In the genomic region with DNA sequence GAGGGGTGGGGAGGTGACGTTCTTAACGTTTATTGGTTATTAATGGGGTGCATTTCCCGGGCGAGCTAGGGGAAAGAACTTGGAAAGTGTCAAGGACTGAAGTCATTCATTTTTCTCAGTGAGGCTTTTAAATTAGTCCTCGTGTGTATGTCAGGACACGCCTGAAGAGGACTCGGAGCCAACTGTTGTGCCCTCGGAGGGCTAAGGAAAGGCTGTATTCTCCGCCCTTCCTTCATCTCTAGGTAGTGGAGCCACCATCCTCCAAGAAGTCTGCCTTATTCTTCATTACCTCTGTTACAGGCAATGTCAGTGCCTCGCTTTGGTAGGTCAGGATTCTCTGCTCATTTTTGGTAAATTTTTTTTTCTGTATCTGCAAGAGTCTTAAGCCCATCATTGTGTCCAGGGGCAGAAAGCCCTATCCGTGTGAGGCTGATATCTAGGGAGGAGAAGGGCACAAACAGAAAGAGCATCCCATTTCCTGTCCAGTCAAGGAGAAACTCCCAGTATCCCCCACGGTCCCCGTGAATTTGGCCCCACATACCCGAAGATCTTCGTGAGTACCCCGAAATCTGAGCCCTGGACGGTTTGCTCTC, we compare ENCODE assay signal across 8 mouse cellular contexts.
DNase-seq lines count a peak whose midpoint lies in the region; ATAC-seq lines count a peak whose summit lies in the region.

No protein-coding gene starts in this region.

- H3K9ac ChIP-seq in kidney, embryonic 14.5 days (ENCODE audit: low read depth, low read length), result peak overlapping the region; percentile 13; the same call in 1 of the 2 replicates
- 0 out of 2 replicates have a peak overlapping the region, but pooled peaks have one; percentile 22 for H3K9ac ChIP-seq in embryonic facial prominence, embryonic 12.5 days
- peak overlapping the region; percentile 54 for H3K9ac ChIP-seq in hindbrain, embryonic 14.5 days
- H3K9ac ChIP-seq in midbrain, embryonic 12.5 days (replicated peaks), result peak overlapping the region; percentile 25

- H3K27ac ChIP-seq in kidney, embryonic 14.5 days (ENCODE audit: low read depth, low read length), result no peak overlapping the region
- no peak overlapping the region for H3K27ac ChIP-seq in embryonic facial prominence, embryonic 12.5 days
- peak overlapping the region; percentile 29; the same call in 1 of the 2 replicates for H3K27ac ChIP-seq in hindbrain, embryonic 14.5 days
- H3K27ac ChIP-seq in midbrain, embryonic 12.5 days (replicated peaks), result no peak overlapping the region

- H3K4me1 ChIP-seq in kidney, embryonic 14.5 days (ENCODE audit: control insufficient read depth, insufficient read depth, low read length), result peaks cover 29% of the 10 kb centered on the region
- peaks cover 25% of the 10 kb centered on the region for H3K4me1 ChIP-seq in embryonic facial prominence, embryonic 12.5 days
- peaks cover 18% of the 10 kb centered on the region; the same call in 1 of the 2 replicates for H3K4me1 ChIP-seq in hindbrain, embryonic 14.5 days (replicated peaks; ENCODE audit: control insufficient read depth, insufficient read depth, low read length)
- H3K4me1 ChIP-seq in midbrain, embryonic 12.5 days, result peaks cover 17% of the 10 kb centered on the region

- H3K4me3 ChIP-seq in kidney, embryonic 14.5 days (ENCODE audit: low read length), result peak overlapping the region; percentile 29
- H3K4me3 ChIP-seq in embryonic facial prominence, embryonic 12.5 days, result peak overlapping the region; percentile 38
- peak overlapping the region; percentile 33 for H3K4me3 ChIP-seq in hindbrain, embryonic 14.5 days (replicated peaks; ENCODE audit: low read length)
- H3K4me3 ChIP-seq in midbrain, embryonic 12.5 days, result peak overlapping the region; percentile 44

- no peaks in the 10 kb centered on the region for H3K9me3 ChIP-seq in kidney, embryonic 14.5 days (ENCODE audit: control insufficient read depth, low read length)
- no peaks in the 10 kb centered on the region for H3K9me3 ChIP-seq in embryonic facial prominence, embryonic 12.5 days
- H3K9me3 ChIP-seq in hindbrain, embryonic 14.5 days (ENCODE audit: control insufficient read depth, low read length), result no peaks in the 10 kb centered on the region
- no peaks in the 10 kb centered on the region for H3K9me3 ChIP-seq in midbrain, embryonic 12.5 days

- no peaks in the 10 kb centered on the region for H3K36me3 ChIP-seq in kidney, embryonic 14.5 days (ENCODE audit: control insufficient read depth, insufficient read depth, low read length)
- H3K36me3 ChIP-seq in embryonic facial prominence, embryonic 12.5 days, result no peaks in the 10 kb centered on the region
- H3K36me3 ChIP-seq in hindbrain, embryonic 14.5 days (replicated peaks; ENCODE audit: control insufficient read depth, insufficient read depth), result no peaks in the 10 kb centered on the region
- no peaks in the 10 kb centered on the region for H3K36me3 ChIP-seq in midbrain, embryonic 12.5 days

- peak overlapping the region; percentile 51 for H3K4me2 ChIP-seq in kidney, embryonic 14.5 days (replicated peaks; ENCODE audit: low read depth, low read length)
- H3K4me2 ChIP-seq in embryonic facial prominence, embryonic 12.5 days (replicated peaks), result peak overlapping the region; percentile 53
- peak overlapping the region; percentile 65 for H3K4me2 ChIP-seq in hindbrain, embryonic 14.5 days (replicated peaks)
- peak overlapping the region; percentile 65 for H3K4me2 ChIP-seq in midbrain, embryonic 12.5 days (replicated peaks)

- DNase-seq in kidney, adult 8-10 months, result no peak
- no peak for DNase-seq in hindbrain, embryonic 14.5 days (ENCODE audit: low spot score)
- DNase-seq in adrenal gland, adult (ENCODE audit: inconsistent age in 2 of 2, low spot score in 1 of 2), result no peak
- no peak for DNase-seq in ovary, postnatal 10 days (ENCODE audit: low spot score)

- no peak for ATAC-seq in kidney, embryonic 14.5 days (ENCODE audit: low FRiP score, low TSS enrichment)
- ATAC-seq in embryonic facial prominence, embryonic 12.5 days (ENCODE audit: insufficient number of reproducible peaks, insufficient read depth, low FRiP score, low TSS enrichment), result peak; percentile 13; the same call in 1 of the 2 replicates
- ATAC-seq in hindbrain, embryonic 14.5 days (ENCODE audit: low FRiP score), result peak; percentile 35; the same call in 1 of the 2 replicates
- peak; percentile 63 for ATAC-seq in midbrain, embryonic 12.5 days (ENCODE audit: low FRiP score, low read depth)
- no peak for ATAC-seq in megakaryocyte-erythroid progenitor cell, adult 5-6 weeks (replicated peaks; ENCODE audit: low FRiP score, low TSS enrichment, poor library complexity, severe bottlenecking)

- WGBS in kidney, embryonic 14.5 days, result 3% methylated on average over 17 of the region's 17 CpGs
- WGBS in embryonic facial prominence, embryonic 12.5 days, result 2% methylated on average over 17 of the region's 17 CpGs
- under 1% methylated on average over 17 of the region's 17 CpGs for WGBS in hindbrain, embryonic 14.5 days
- 1% methylated on average over 17 of the region's 17 CpGs for WGBS in midbrain, embryonic 12.5 days

- no peaks in the 10 kb centered on the region for H3K27me3 ChIP-seq in kidney, embryonic 14.5 days (ENCODE audit: control insufficient read depth, insufficient read depth, low read length)
- H3K27me3 ChIP-seq in embryonic facial prominence, embryonic 12.5 days, result no peaks in the 10 kb centered on the region
- H3K27me3 ChIP-seq in hindbrain, embryonic 14.5 days (ENCODE audit: control insufficient read depth, insufficient read depth, low read length), result no peaks in the 10 kb centered on the region
- peaks cover 13% of the 10 kb centered on the region; the same call in 1 of the 2 replicates for H3K27me3 ChIP-seq in midbrain, embryonic 12.5 days

Comparison
In these comparisons a context has a peak if more than half of its experiments do, and no peak if none do; other contexts are left out.
1. ATAC-seq: peak in embryonic facial prominence, embryonic 12.5 days (single experiment), hindbrain, embryonic 14.5 days (single experiment) and midbrain, embryonic 12.5 days (single experiment); none in kidney, embryonic 14.5 days (single experiment) and megakaryocyte-erythroid progenitor cell, adult 5-6 weeks (single experiment).
2. Peak in every context shown above with its lines, with median percentiles within 50 percentile points of each other: H3K4me2 ChIP-seq, H3K4me3 ChIP-seq and H3K9ac ChIP-seq.